Mouse (Mus musculus) CH12.LX (cell line): ENCODE data around the gene Gm14226.

Experiments
- POLR2A ChIP-seq: IDR thresholded peaks from 2 replicates; pipeline ENCODE4 v1.6.1; 2011; ENCODE audit warnings: low read depth, mild to moderate bottlenecking, improper control_type of control experiment, low read length
- ZMIZ1 ChIP-seq: IDR thresholded peaks from 2 replicates; pipeline ENCODE4 v1.6.1; 2012; ENCODE audit warnings: low read depth, mild to moderate bottlenecking, inconsistent platforms, low read length, improper control_type of control experiment

- TF ChIP-seq ZMIZ1 (no peak), POLR2A (no peak)
Measured at GRCm38 (mm10) chr2:155045075-155045474, 27.0 kb downstream of the Gm14226 start.
